Comparison of ENCODE assay signal across 8 mouse cellular contexts in genomic region chr1:95314229-95314555, GRCm38 (mm10). TPM values are rescaled to one million over a fixed set of nuclear protein-coding genes. Genes with fewer than 3 reads are reported as not detected.
DNase-seq lines count a peak whose midpoint lies in the region; ATAC-seq lines count a peak whose summit lies in the region.

No protein-coding gene starts in this region.

- ATAC-seq in heart, embryonic 16.5 days (replicated peaks; ENCODE audit: extremely low read depth, insufficient read depth, low FRiP score), result no peak
- peak; percentile 24 for ATAC-seq in CD4-positive, CD25-positive, alpha-beta regulatory T cell, adult 4 months
- no peak; the same call in 1 of the 2 replicates for ATAC-seq in hindbrain, embryonic 12.5 days (ENCODE audit: low FRiP score)
- ATAC-seq in midbrain, embryonic 12.5 days (ENCODE audit: low FRiP score, low read depth), result no peak

- H3K9ac ChIP-seq in heart, embryonic 16.5 days (ENCODE audit: low read length), result peak overlapping the region; percentile 88
- peak overlapping the region; percentile 92 for H3K9ac ChIP-seq in hindbrain, embryonic 12.5 days
- peak overlapping the region; percentile 84 for H3K9ac ChIP-seq in midbrain, embryonic 12.5 days (replicated peaks)

- DNase-seq in heart, postnatal 10 days, result no peak
- DNase-seq in brain, adult 2 months (ENCODE audit: low read depth, low spot score), result peak; percentile 56
- no peak for DNase-seq in gastrocnemius, postnatal 4 days (ENCODE audit: low spot score in 2 of 2)
- DNase-seq in kidney, postnatal 25 days, result no peak

- H3K27ac ChIP-seq in heart, embryonic 16.5 days (ENCODE audit: low read length), result peak overlapping the region; percentile 79
- H3K27ac ChIP-seq in hindbrain, embryonic 12.5 days, result peak overlapping the region; percentile 85; the same call in 1 of the 2 replicates
- H3K27ac ChIP-seq in midbrain, embryonic 12.5 days (replicated peaks), result peak overlapping the region; percentile 77

- H3K4me3 ChIP-seq in heart, embryonic 16.5 days (ENCODE audit: low read length), result peak overlapping the region; percentile 86
- peak overlapping the region; percentile 92 for H3K4me3 ChIP-seq in hindbrain, embryonic 12.5 days
- H3K4me3 ChIP-seq in midbrain, embryonic 12.5 days, result peak overlapping the region; percentile 85

- H3K27me3 ChIP-seq in heart, embryonic 16.5 days (ENCODE audit: control insufficient read depth, insufficient read depth, low read length), result no peaks in the 10 kb centered on the region
- no peaks in the 10 kb centered on the region for H3K27me3 ChIP-seq in hindbrain, embryonic 12.5 days
- no peaks in the 10 kb centered on the region for H3K27me3 ChIP-seq in midbrain, embryonic 12.5 days

- 1% methylated on average over 6 of the region's 6 CpGs for WGBS in heart, embryonic 16.5 days
- 2% methylated on average over 6 of the region's 6 CpGs for WGBS in hindbrain, embryonic 12.5 days
- 0% methylated on average over 6 of the region's 6 CpGs for WGBS in midbrain, embryonic 12.5 days

- intact Hi-C loops in heart, postnatal 10 days (cut with DNase I), result loop anchor here (5.0 to 10.0 kb wide), 2 partner anchors 353 to 451 kb away; partner anchors contain the start of gene St8sia4

- peak overlapping the region; percentile 96 for H3K4me2 ChIP-seq in heart, embryonic 16.5 days (ENCODE audit: low read depth, low read length)
- peak overlapping the region; percentile 92 for H3K4me2 ChIP-seq in hindbrain, embryonic 12.5 days (replicated peaks)
- peak overlapping the region; percentile 93 for H3K4me2 ChIP-seq in midbrain, embryonic 12.5 days (replicated peaks)

- H3K36me3 ChIP-seq in heart, embryonic 16.5 days (ENCODE audit: control insufficient read depth, insufficient read depth), result no peaks in the 10 kb centered on the region
- H3K36me3 ChIP-seq in hindbrain, embryonic 12.5 days, result no peaks in the 10 kb centered on the region
- H3K36me3 ChIP-seq in midbrain, embryonic 12.5 days, result no peaks in the 10 kb centered on the region

- H3K9me3 ChIP-seq in heart, embryonic 16.5 days (replicated peaks; ENCODE audit: control insufficient read depth, low read length), result no peaks in the 10 kb centered on the region
- no peaks in the 10 kb centered on the region for H3K9me3 ChIP-seq in hindbrain, embryonic 12.5 days (replicated peaks)
- no peaks in the 10 kb centered on the region for H3K9me3 ChIP-seq in midbrain, embryonic 12.5 days

- peaks cover 15% of the 10 kb centered on the region for H3K4me1 ChIP-seq in heart, embryonic 16.5 days (ENCODE audit: control insufficient read depth, insufficient read depth, low read length)
- H3K4me1 ChIP-seq in hindbrain, embryonic 12.5 days, result peaks cover 11% of the 10 kb centered on the region
- peaks cover 10% of the 10 kb centered on the region for H3K4me1 ChIP-seq in midbrain, embryonic 12.5 days

RNA-seq across cellular contexts. Expression of gene Fam174a, which starts 0.8 kb away (rescaled TPM):
- polyA plus RNA-seq in heart, embryonic 16.5 days (2015; fragmentation: Nextera tagmentation; extraction: Ambion mirVana), result 27.8 and 30.7 TPM in 2 replicates
- total RNA-seq in heart, postnatal 10 days (2021), result 10 to 100 TPM; 20.6 to 20.9 TPM
- polyA plus RNA-seq in CD4-positive, CD25-positive, alpha-beta regulatory T cell, adult 4 months (2017; shearing (Covaris generic)), result 1 to 10 TPM; 3.0 to 3.5 TPM
- polyA plus RNA-seq in hindbrain, embryonic 12.5 days (2016; fragmentation: Nextera tagmentation; extraction: Ambion mirVana), result 23.7 and 25.9 TPM in 2 replicates
- polyA plus RNA-seq in midbrain, embryonic 12.5 days (2016; fragmentation: Nextera tagmentation; extraction: Ambion mirVana), result 23.0 and 23.1 TPM in 2 replicates
- 10 to 100 TPM; 16.6 to 18.2 TPM for total RNA-seq in gastrocnemius, postnatal 4 days (2021)
